Mouse (Mus musculus) cerebellum, adult (tissue): ENCODE results near the gene Phactr4.
"Not testable (repeated sequence)": the region's sequence is repeated elsewhere in the genome, so short reads cannot be mapped to it uniquely, and the experiment has no call there.

Experiments used
- ATAC-seq: cut with Nextera tagmentation; 2 replicates; pipeline ENCODE4 v1.9.2; 2017; ENCODE audit warnings: mild to moderate bottlenecking, moderate library complexity, mixed read lengths; ENCODE audit not compliant: insufficient number of reproducible peaks, low FRiP score, low TSS enrichment

The Phactr4 gene

GRCm38 (mm10) chr4:132413257-132413656, 9.0 kb downstream of the Phactr4 start:
- ATAC-seq: not testable (repeated sequence)

GRCm38 (mm10) chr4:132411322-132412094, 10.8 kb downstream of the Phactr4 start:
- ATAC-seq: no peak

- no peak for ATAC-seq
Measured at GRCm38 (mm10) chr4:132409587-132410229, 12.6 kb downstream of the Phactr4 start.

- ATAC-seq: no peak
Measured at GRCm38 (mm10) chr4:132406393-132407189, 15.7 kb downstream of the Phactr4 start.

GRCm38 (mm10) chr4:132404588-132404987, 17.7 kb downstream of the Phactr4 start:
- no peak for ATAC-seq

- ATAC-seq: no peak
Measured at GRCm38 (mm10) chr4:132403063-132403660, 19.1 kb downstream of the Phactr4 start.

GRCm38 (mm10) chr4:132401016-132401415, 21.3 kb downstream of the Phactr4 start:
- no peak for ATAC-seq

GRCm38 (mm10) chr4:132398863-132399262, 23.4 kb downstream of the Phactr4 start:
- ATAC-seq: no peak

GRCm38 (mm10) chr4:132398045-132398774, 24.1 kb downstream of the Phactr4 start:
- no peak for ATAC-seq

- no peak for ATAC-seq
Measured at GRCm38 (mm10) chr4:132397120-132397519, 25.2 kb downstream of the Phactr4 start.

- ATAC-seq: no peak
Measured at GRCm38 (mm10) chr4:132396251-132396650, 26.0 kb downstream of the Phactr4 start.

- no peak for ATAC-seq
Measured at GRCm38 (mm10) chr4:132391063-132391740, 31.1 kb downstream of the Phactr4 start.

- ATAC-seq: no peak
Measured at GRCm38 (mm10) chr4:132389302-132389701, 33.0 kb downstream of the Phactr4 start.

- no peak for ATAC-seq
Measured at GRCm38 (mm10) chr4:132387617-132388016, 34.7 kb downstream of the Phactr4 start.

GRCm38 (mm10) chr4:132386846-132387245, 35.4 kb downstream of the Phactr4 start:
- ATAC-seq: no peak

- ATAC-seq: no peak
Measured at GRCm38 (mm10) chr4:132385771-132386410, 36.4 kb downstream of the Phactr4 start.

- ATAC-seq: no peak
Measured at GRCm38 (mm10) chr4:132383455-132383854, 38.8 kb downstream of the Phactr4 start.

- ATAC-seq: no peak
Measured at GRCm38 (mm10) chr4:132382296-132382695, 40.0 kb downstream of the Phactr4 start.
